Mouse (Mus musculus): ENCODE data around the gene Flywch1.

Flywch1 gene

GRCm38 (mm10) chr17:23744076-23744475 is 27.3 kb downstream of the Flywch1 start:
- no peak for DNase-seq (ENCODE audit: low spot score)

DNA sequence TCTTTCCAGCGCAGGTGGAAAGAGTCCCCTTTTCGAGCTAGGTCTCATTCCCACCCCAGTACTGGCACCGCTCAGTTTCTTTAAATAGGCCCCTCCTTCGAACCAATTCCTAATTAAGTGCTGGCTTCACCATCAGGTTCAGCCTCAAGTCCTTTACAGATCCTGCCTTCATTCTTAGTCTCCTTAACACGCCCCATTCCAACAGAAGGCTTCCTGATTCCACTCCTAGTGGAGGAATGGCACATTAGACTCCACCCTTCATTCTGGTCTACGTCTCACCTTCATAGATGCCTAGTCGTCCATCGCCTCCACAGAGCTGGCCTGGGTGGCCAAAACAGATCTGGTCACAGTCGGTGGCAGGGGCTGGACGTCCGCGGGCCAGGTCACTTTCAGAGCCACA is 28.5 kb downstream of the Flywch1 start:
- no peak for DNase-seq (ENCODE audit: low spot score)

GRCm38 (mm10) chr17:23742210-23742793 is 29.1 kb downstream of the Flywch1 start:
- DNase-seq (ENCODE audit: low spot score) = no peak

- DNase-seq (ENCODE audit: low spot score) = no peak
These were observed 29.8 kb downstream of the Flywch1 start for GRCm38 (mm10) chr17:23741359-23742209.

DNA sequence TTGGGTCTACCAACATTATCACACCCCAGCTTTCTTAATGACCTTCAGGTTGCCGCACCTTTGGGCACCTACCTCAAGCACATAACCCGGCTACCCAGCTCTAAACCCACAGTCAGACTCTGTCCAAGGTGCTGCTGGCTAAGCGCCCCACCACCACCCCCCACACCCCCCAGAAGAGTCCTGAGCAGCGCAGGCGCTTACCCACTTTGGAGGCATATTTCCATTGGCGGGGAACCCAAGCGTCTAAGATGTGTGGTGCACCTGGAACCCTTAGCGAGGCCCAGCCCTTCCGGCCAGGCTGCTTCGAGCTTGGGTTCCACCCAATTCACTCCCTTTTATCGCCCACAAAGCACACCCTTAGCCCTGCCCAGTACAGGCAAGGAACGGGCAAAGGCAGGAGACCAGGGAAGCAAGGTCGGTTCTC is 30.8 kb downstream of the Flywch1 start, which contains the start of gene Paqr4:
Gene Paqr4, minus strand, starts transcription at position 270 of the 424 bp plus-strand sequence.
- no peak for DNase-seq (ENCODE audit: low spot score)

GRCm38 (mm10) chr17:23740136-23740584 is 31.2 kb downstream of the Flywch1 start:
- peak; percentile 86 for DNase-seq (ENCODE audit: low spot score)

GRCm38 (mm10) chr17:23739202-23740135 is 31.9 kb downstream of the Flywch1 start:
- DNase-seq (ENCODE audit: low spot score) = no peak

- no peak for DNase-seq (ENCODE audit: low spot score)
These were observed 32.6 kb downstream of the Flywch1 start for GRCm38 (mm10) chr17:23738836-23739201.

GRCm38 (mm10) chr17:23737493-23738445 is 33.6 kb downstream of the Flywch1 start:
- DNase-seq (ENCODE audit: low spot score) = peak; percentile 30

DNA sequence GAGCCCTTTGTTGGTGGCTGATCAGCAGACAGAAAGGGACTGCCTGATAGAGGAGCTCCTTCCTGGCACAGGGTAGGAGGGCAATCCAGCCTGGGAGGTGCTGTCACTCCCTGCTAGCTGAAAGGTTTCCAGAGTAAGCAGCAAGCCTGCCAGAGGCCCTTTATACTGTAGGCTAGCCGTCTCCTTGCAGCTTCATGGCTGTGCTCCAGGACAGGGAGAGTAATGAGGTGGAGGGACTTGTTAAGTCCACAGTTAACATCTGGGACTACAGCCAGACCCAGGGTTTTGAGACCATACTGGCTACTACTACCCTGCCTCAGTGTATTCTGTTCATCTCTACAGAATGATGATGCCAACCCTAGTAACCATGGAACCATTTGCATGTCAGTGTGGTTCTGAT is 37.1 kb downstream of the Flywch1 start:
- no peak for DNase-seq (ENCODE audit: low spot score)

DNA sequence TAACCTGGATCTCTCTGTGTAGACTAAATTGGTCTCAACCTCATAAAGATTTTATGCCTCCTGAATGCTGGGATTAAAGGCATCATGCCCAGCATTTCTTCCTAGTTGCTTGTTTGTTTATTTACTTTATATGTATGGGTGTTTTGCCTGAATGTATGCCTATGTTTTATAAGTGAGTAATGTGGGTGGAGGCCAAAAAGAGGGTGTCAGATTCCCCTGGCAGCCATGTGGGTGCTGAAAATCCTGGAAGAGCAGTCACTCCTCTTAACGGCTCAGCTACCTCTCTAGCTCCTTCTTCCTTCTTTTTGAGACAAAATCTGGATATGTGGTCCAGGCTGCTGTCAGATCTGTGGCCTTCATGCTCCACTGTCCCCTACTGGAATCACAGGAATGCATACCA is 41.0 kb downstream of the Flywch1 start:
- no peak for DNase-seq (ENCODE audit: low spot score)

- peak; percentile 74 for DNase-seq (ENCODE audit: low spot score)
These were observed 44.7 kb downstream of the Flywch1 start for GRCm38 (mm10) chr17:23726758-23727142.

DNA sequence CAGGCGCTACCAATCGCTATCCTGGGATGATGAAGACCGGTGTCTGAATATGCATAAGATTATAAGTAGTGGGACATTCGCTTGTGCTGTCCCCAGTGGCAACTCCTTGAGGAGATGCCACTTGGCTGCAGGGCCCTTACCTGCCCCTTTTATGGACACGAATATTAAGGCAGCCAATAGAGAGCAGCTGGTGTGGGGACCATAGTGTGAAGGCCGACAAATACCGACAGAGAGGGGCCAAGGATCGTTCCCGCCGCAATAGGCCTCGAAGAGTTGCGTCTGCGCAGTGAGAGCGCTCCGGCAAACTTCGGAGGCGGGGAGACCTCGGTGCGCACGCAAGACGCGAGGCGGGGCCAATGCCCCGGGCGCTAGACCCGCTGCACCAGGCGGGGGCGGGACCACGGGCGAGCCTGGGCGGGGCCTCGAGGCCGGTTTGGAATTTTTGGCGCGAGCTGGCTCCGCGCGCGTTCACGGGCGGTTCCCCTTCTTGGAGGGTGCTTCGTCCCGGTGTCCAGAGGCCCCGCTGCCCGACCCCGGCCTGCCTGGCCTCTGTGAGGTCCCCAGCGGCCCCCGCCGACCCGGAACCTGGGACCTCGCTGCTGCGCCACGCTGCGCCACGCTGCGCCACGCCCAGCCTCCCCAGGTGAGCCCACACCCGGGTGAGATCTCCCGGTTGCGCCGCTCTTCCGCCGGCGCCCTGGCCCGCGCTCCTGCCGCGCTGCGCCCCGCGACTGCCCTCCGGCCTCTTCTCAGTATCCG is 45.2 kb downstream of the Flywch1 start, which contains the start of gene Pkmyt1:
Gene Pkmyt1, plus strand, starts transcription at position 338 of the 759 bp plus-strand sequence.
- DNase-seq (ENCODE audit: low spot score) = peak; percentile 97

DNA sequence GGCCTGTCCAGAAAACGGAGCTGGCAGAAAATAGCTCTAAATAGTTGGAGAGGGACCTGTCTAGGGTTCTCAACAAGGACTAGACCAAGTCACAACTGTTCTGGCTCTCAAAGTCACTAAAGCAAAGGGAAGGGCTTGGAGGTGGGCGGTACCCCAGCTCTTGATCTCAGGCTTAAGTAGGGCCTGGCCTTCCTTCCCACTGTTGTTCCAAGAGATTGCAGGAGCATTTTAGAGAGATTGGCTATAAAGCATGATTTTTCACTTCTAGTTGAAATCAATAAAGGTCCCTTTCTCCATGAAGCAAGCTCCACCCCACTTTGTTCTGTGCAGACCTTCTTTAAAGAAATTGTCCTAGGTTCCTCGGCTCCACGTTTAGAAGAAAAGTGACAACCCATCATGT is 45.9 kb downstream of the Flywch1 start:
- no peak for DNase-seq (ENCODE audit: low spot score)

GRCm38 (mm10) chr17:23722376-23723125 is 48.9 kb downstream of the Flywch1 start, which contains the start of gene 1520401A03Rik:
Gene 1520401A03Rik, minus strand, starts transcription at chr17:23722783.
- no peak for DNase-seq (ENCODE audit: low spot score)

DNA sequence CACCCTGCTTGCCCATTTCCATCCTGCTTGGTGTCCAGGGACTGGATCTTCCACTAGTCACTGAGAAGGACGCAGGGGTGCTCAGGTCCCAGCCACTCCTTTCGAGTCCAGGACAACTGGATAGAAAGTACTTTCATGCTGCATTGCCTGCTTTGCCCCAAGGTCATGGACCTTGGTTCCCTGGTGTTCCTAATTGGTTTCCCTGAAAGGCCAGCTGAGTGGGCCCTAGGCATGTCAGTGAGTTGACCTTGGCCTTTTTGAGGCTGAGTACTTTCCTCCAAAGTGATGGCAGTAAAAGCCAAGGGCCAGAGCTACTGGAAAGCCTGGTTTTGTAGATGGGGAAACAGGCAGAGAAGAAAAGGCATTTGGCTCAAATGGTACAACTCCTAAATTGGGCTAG is 49.5 kb downstream of the Flywch1 start:
- DNase-seq (ENCODE audit: low spot score) = no peak

GRCm38 (mm10) chr17:23719455-23719854 is 51.9 kb downstream of the Flywch1 start:
- DNase-seq (ENCODE audit: low spot score) = no peak

DNA sequence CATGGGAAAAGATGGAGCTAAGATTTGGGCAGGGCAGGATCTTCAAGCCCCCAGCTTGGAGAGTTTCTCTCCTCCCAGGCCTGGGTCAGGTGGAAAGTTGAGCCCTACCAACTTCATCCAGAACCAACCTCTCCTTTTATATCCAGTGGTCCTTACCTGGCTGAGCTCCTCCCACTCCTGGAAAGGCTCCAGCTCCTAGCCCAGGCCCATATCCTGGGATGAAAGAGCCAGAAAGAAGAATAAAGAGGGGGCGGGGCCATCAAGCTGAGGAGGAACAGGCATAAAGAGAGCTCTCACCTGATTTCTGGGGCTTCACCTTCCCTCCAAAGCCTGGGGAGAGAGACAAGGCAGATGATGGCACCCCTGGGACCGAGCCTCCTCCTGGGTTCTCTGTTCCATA is 54.4 kb downstream of the Flywch1 start:
- no peak for DNase-seq (ENCODE audit: low spot score)

- DNase-seq (ENCODE audit: low spot score) = peak; percentile 69
These were observed 65.2 kb downstream of the Flywch1 start for GRCm38 (mm10) chr17:23706212-23706611.

All from ovary, postnatal 36 days (tissue).